Mouse (Mus musculus) stomach, embryonic 16.5 days (tissue): ENCODE data around the gene Gatb. TPM values are rescaled to one million over a fixed set of nuclear protein-coding genes. Genes with fewer than 3 reads are reported as not detected.

Experiments
- ATAC-seq: fragments of 200-750 bp; cut with Nextera tagmentation; 2 replicates; pipeline ENCODE4 v1.8.0; 2017; ENCODE audit warnings: moderate number of reproducible peaks, moderate TSS enrichment; ENCODE audit not compliant: insufficient read depth, low FRiP score
- H3K27ac ChIP-seq: fragments of 300-500 bp; sonication (generic); 2 replicates; pipeline ENCODE4 v1.5.1; 2014; ENCODE audit warnings: low read length
- H3K27me3 ChIP-seq: fragments of 300-500 bp; sonication (generic); 2 replicates; pipeline ENCODE4 v1.6.1; 2014; ENCODE audit warnings: low read length, control low read depth, mixed read lengths; ENCODE audit not compliant: control insufficient read depth, insufficient read depth
- H3K36me3 ChIP-seq: fragments of 300-500 bp; sonication (generic); 2 replicates; pipeline ENCODE4 v1.6.1; 2014; ENCODE audit warnings: low read length; ENCODE audit not compliant: control insufficient read depth, insufficient read depth
- H3K4me1 ChIP-seq: fragments of 300-500 bp; sonication (generic); 2 replicates; pipeline ENCODE4 v1.6.1; 2014; ENCODE audit warnings: low read length, control low read depth, mixed read lengths; ENCODE audit not compliant: control insufficient read depth, insufficient read depth
- H3K4me2 ChIP-seq: fragments of 300-500 bp; sonication (generic); 2 replicates; pipeline ENCODE4 v1.6.1; 2014; ENCODE audit warnings: low read depth, low read length, mixed read lengths
- H3K4me3 ChIP-seq: fragments of 300-500 bp; sonication (generic); replicated peaks from 2 replicates; pipeline ENCODE4 v1.5.1; 2014; ENCODE audit warnings: mild to moderate bottlenecking, low read length
- H3K9ac ChIP-seq: fragments of 300-500 bp; sonication (generic); 2 replicates; pipeline ENCODE4 v1.6.1; 2014; ENCODE audit warnings: low read length
- H3K9me3 ChIP-seq: fragments of 300-500 bp; sonication (generic); replicated peaks from 2 replicates; pipeline ENCODE4 v1.6.1; 2016; ENCODE audit warnings: low read length, control low read depth; ENCODE audit not compliant: control insufficient read depth
- WGBS: fragments of 180-500 bp; shearing (Covaris S2); extraction: QIAGEN DNeasy Blood & Tissue Kit; methylation state at CpG from one replicate; pipeline ENCODE4 v1.1.7; 2014; 5-methylcytosine and 5-hydroxymethylcytosine counted together
- polyA plus RNA-seq: library from polyadenylated mRNA; unstranded; fragments of >200 nt; fragmentation: Nextera tagmentation; extraction: Ambion mirVana; gene quantifications from 2 replicates; pipeline ENCODE4 v1.2.1, GENCODE M21; 2015

Gene Gatb
- polyA plus RNA-seq, 1 experiment from 2014 or later: 24.2 TPM

DNA sequence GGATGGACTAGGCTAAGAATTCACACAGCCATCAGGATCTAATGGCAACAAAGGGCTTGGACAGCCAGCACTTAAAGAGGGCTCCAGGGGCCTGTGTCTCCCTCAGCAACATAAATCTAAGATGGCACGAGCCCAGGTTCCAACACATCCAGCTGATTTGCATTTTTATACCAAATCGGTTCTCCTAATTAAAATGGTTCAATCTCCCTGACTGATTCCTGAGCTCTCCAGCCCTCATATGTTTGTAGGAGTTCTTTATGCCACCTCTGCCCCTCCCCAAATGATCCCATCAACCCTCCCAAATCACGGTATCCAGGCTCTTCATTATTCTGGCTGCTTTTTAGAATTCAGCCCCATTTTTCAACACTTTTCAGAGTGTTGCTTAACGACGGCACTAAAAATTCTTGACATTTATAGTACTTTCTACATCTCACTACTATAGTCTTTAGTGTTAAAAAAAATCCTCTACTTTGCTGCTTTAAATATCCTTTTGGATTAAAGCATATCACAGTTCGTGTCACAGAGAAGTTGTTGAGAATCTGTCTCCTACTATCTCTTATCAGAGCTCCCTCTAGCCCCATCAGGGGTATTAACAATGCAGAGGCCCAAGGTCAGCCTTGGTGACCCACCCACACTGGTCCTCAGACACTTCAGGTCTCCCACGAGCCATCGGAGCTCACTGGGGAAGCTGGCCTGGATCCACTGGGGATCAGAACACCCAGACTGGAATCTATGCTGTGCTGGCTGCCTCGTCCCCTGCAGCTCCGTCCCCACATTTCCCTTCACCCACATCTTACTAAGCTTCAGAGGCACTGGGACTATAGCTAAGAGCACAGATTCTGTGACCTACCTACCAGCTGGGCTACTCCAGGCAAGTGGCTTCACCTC, 88.3 kb downstream of the Gatb start:
- no peak overlapping the region for H3K27ac ChIP-seq
- H3K9ac ChIP-seq: no peak overlapping the region
- H3K4me3 ChIP-seq: no peak overlapping the region
- no peaks in the 10 kb centered on the region for H3K36me3 ChIP-seq
- ATAC-seq: no peak
- H3K4me2 ChIP-seq: no peak overlapping the region
- H3K27me3 ChIP-seq: no peaks in the 10 kb centered on the region
- no peaks in the 10 kb centered on the region for H3K4me1 ChIP-seq
- no peaks in the 10 kb centered on the region for H3K9me3 ChIP-seq
- WGBS: 69% methylated on average over 10 of the region's 10 CpGs

DNA sequence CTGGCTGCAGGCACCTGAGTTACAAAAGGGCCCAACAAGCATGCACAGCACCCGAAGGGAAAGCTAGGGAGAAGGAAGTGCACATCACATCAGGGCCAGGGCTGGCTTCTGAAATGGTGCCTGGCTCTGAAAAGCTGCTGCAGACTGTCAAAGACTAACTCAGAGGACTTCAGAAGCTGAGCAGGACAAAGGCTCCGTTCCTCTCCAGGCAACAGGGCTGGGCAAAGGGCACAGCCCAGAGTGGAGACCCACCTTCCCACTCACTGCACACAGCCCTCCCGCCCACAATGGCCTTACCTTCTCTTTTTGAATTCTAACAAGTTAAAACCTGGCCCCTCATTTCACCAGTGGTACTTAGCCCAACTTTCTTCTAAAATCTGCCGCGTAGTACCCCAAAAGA, 89.9 kb downstream of the Gatb start:
- H3K9me3 ChIP-seq: no peaks in the 10 kb centered on the region
- H3K9ac ChIP-seq: no peak overlapping the region
- H3K4me3 ChIP-seq: no peak overlapping the region
- 73% methylated on average over 5 of the region's 5 CpGs for WGBS
- no peak for ATAC-seq
- H3K4me1 ChIP-seq: no peaks in the 10 kb centered on the region
- H3K27ac ChIP-seq: no peak overlapping the region
- no peaks in the 10 kb centered on the region for H3K27me3 ChIP-seq
- no peak overlapping the region for H3K4me2 ChIP-seq
- H3K36me3 ChIP-seq: no peaks in the 10 kb centered on the region

DNA sequence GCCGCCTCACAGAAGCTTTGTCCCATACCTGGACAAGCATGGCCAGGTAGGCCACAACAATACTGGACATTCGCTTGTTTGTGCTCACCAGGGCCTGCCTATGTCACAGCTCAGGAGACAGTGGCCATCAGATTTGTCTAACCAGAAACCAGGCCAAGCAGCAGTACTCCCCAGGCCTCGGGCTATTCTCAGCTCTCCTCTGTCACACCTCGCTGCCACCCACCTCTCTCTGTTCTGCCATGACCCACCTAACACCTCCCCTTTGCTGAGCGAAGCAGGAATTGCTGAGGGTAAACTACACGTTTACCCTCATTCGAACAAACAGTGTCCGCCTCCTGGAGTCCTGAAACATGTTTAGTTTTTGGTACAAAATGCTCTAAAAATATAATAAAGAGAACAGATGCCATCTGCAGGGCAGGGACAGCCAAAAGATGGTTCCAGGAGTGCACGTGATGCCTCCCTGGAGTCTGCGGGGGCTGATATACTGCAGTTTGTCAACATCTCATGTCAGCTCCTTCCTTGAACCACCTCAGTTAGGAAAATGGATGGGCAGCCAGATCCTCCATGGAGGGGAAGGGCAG, 90.8 kb downstream of the Gatb start:
- WGBS: 81% methylated on average over 10 of the region's 10 CpGs
- no peaks in the 10 kb centered on the region for H3K27me3 ChIP-seq
- no peak overlapping the region for H3K9ac ChIP-seq
- no peak overlapping the region for H3K4me2 ChIP-seq
- ATAC-seq: no peak
- H3K9me3 ChIP-seq: no peaks in the 10 kb centered on the region
- no peak overlapping the region for H3K4me3 ChIP-seq
- H3K27ac ChIP-seq: no peak overlapping the region
- H3K4me1 ChIP-seq: no peaks in the 10 kb centered on the region
- no peaks in the 10 kb centered on the region for H3K36me3 ChIP-seq

DNA sequence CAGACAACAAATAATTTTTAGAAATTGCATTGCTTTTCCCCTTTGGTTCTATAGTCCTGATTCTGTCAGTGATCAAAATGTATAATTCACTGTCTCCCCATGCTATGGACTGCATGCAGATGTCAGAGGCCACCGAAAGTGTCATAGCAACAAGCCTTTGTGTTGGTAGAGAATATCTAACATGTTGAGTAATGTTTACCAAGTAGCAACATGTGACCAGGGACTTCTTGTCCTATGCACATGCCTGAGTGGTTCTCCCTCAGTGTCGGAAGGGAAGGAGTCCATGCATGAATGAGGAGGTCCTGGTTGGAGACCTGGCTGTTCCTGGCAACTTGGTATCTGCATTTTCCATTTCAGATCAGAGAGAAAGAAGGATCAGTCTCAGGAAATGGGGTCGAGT, 92.2 kb downstream of the Gatb start:
- Histone ChIP-seq H3K36me3 (no peaks in the 10 kb centered on the region), H3K27ac (no peak overlapping the region), H3K9ac (no peak overlapping the region), H3K4me2 (no peak overlapping the region), H3K4me3 (no peak overlapping the region), H3K9me3 (no peaks in the 10 kb centered on the region), H3K4me1 (no peaks in the 10 kb centered on the region), H3K27me3 (no peaks in the 10 kb centered on the region)
- no peak for ATAC-seq
- 59% methylated on average over 3 of the region's 3 CpGs for WGBS

DNA sequence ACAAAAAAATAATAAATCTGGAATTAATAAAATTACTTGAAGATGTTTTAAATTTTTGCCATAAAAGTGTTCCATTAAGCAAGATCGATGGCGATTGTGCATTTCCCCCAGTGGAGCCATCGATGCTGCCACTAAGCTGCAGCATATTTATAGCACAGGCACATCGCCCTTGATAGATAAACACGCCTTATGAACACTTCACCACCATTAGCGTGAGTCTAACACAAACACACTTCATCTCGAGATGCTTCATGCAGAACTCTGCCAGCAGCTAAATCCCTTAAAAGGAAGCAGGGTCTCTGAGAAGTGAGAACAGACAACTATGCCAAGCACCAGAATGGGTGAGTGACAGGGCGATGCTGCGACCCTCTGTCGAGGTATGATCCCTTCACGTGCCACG, 92.8 kb downstream of the Gatb start:
- ATAC-seq: no peak
- Histone ChIP-seq H3K9me3 (no peaks in the 10 kb centered on the region), H3K27ac (no peak overlapping the region), H3K4me2 (no peak overlapping the region), H3K27me3 (no peaks in the 10 kb centered on the region), H3K4me3 (no peak overlapping the region), H3K9ac (no peak overlapping the region), H3K36me3 (no peaks in the 10 kb centered on the region), H3K4me1 (no peaks in the 10 kb centered on the region)
- 56% methylated on average over 12 of the region's 12 CpGs for WGBS

DNA sequence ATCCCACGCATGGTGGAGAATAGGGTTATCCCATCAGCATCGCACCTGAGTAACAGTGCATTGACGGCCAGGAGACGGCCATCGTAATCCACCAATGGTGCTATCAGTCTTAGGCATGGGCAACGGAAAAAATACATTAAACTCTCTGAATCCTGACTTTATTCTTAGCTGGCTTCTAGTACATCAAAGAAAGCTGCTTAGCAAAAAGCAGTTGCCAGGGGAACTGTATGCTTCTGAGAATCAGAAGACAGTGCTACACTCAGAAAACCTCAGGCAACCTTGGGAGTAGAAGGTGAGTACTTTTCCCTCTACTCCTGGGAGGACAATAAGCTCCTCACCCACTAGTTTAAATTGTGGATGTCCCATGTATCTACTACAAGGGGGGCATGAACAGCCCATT, 93.8 kb downstream of the Gatb start:
- Histone ChIP-seq H3K4me1 (no peaks in the 10 kb centered on the region), H3K27ac (no peak overlapping the region), H3K9ac (no peak overlapping the region), H3K9me3 (no peaks in the 10 kb centered on the region), H3K36me3 (no peaks in the 10 kb centered on the region), H3K27me3 (no peaks in the 10 kb centered on the region), H3K4me3 (no peak overlapping the region), H3K4me2 (no peak overlapping the region)
- no peak for ATAC-seq
- 88% methylated on average over 6 of the region's 6 CpGs for WGBS

DNA sequence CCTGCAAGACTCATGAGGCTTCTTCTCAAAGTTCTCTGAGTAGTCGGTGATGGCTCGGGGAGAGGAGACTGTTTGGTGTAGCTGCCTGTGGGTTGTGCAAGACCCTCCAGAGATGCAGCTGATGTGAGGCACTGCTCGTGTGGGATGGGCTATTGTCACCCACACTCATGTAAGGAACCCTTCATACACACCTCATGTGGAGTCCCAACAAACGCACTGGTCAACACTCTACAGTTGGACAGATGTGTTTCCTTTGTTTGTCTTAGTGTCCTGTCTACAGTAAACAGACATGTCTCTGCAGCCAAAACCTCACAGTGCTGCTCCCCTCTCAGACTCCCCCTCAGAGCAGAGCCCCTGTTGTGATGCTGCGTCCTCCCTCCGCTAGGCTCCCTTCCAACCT, 95.9 kb downstream of the Gatb start:
- Histone ChIP-seq H3K4me1 (no peaks in the 10 kb centered on the region), H3K36me3 (no peaks in the 10 kb centered on the region), H3K9me3 (no peaks in the 10 kb centered on the region), H3K4me3 (no peak overlapping the region), H3K4me2 (no peak overlapping the region), H3K27ac (no peak overlapping the region), H3K27me3 (no peaks in the 10 kb centered on the region), H3K9ac (no peak overlapping the region)
- WGBS: 83% methylated on average over 6 of the region's 6 CpGs
- ATAC-seq: no peak

DNA sequence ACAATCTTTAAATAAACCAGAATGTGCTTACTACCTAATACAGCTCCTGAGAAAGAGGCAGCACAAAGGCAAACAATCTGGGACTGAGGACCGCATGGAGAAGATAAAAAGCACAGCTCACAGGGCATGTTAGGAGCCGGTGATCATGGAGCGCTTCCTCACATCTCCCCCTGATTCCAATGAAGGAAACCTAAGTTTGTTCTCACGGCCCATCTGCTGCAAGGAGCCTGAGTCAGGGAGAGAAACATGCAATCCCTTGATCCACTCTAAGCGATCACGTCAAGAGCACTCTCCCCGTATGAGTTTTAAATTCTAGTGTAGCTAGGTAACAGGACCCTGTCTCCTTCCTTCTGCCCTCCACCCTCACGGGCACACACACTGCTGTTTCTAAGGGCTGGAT, 103.2 kb downstream of the Gatb start:
- Histone ChIP-seq H3K4me1 (no peaks in the 10 kb centered on the region), H3K36me3 (no peaks in the 10 kb centered on the region), H3K4me2 (no peak overlapping the region), H3K9me3 (no peaks in the 10 kb centered on the region), H3K27me3 (no peaks in the 10 kb centered on the region), H3K4me3 (no peak overlapping the region), H3K27ac (no peak overlapping the region), H3K9ac (no peak overlapping the region)
- no peak for ATAC-seq
- 63% methylated on average over 8 of the region's 8 CpGs for WGBS

DNA sequence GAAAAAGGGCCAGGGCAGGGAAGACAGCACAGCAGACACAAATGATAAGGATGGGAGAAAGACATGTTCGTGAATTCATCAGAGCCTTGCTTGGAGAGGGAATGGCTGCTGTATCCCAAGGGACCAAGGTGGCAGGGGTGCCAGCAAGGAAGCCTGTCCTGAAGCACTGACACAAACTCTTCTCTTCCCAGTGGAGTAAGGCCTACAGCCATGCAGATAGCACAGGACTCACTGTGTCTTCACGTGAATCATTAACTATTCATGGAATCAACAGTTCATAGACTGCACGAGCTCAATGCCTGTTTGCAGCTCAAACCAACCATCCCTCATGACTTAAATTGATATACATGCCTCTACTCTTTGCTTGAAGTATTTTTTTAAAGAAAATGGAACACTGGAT, 104.0 kb downstream of the Gatb start:
- ATAC-seq: no peak
- H3K27me3 ChIP-seq: no peaks in the 10 kb centered on the region
- H3K27ac ChIP-seq: no peak overlapping the region
- H3K4me2 ChIP-seq: no peak overlapping the region
- no peak overlapping the region for H3K4me3 ChIP-seq
- no peaks in the 10 kb centered on the region for H3K9me3 ChIP-seq
- 64% methylated on average over 3 of the region's 3 CpGs for WGBS
- no peaks in the 10 kb centered on the region for H3K36me3 ChIP-seq
- no peak overlapping the region for H3K9ac ChIP-seq
- no peaks in the 10 kb centered on the region for H3K4me1 ChIP-seq
